Mouse (Mus musculus): Measurements from ENCODE around the gene Astn2.

GRCm38 (mm10) chr4:66055690-66056089 lies 348.7 kb downstream of the Astn2 start:
- TF ChIP-seq POLR2A (IDR thresholded peaks at IDR 0.05; ENCODE audit: insufficient read depth, low read depth, low read length) (no peak), CTCF (IDR thresholded peaks at IDR 0.05) (no peak)

All from heart, adult 2 months (tissue).